Mouse (Mus musculus): ENCODE results near the gene Dag1. TPM values are rescaled to one million over a fixed set of nuclear protein-coding genes. Genes with fewer than 3 reads are reported as not detected.

Dag1 gene
- 72.2 and 83.2 TPM in 2 replicates for polyA plus RNA-seq (2015; fragmentation: Nextera tagmentation; extraction: Ambion mirVana)

GRCm38 (mm10) chr9:108263690-108264190, at the start of gene Dag1:
Gene Dag1 (minus strand): TSS chr9:108263958.

DNA sequence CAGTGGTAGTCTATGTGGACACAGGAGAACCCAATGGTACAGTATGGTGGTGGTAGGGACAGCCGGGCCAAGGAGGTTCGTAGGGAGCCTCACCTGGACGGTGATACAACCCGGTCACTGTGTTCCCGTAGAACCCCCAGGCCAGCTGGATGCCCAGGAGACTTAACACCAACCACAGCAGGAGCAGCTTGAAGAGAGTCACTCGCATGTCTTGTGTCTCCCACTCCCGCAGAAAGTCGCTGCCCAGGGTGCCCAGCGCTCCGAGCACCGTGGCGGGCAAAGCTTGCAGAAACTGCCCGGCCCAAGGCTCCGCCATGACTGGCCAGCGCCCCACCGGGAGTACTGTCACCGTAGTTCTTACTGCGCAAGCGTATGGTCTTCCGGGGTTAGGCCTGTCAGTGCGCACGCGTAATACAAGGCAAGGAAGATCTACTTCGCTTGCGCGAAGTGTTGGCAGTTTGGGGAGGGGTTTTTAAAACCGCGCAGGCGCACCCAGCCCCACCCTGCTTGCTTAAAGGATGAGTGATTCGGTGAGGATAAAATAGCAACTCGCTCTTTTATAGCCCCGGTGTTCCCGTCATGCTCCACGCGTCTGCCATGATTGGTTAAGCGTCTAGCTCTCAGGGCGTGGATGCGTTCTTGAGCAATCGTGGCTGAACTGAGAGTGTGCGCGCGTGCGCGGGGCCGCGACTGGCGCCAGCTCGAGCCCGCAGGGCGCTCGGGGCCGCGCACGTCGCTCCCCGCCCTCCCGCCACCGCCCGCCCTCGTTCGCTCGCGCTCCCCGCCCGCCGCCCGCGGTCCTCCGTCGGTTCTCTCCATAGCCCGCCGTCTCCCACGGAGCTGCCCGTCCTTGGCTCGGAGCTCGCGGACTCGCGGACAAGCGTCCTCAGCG, 42.1 kb upstream of the Dag1 start, which contains the start of the genes Rhoa and Tcta:
Gene Rhoa, plus strand, starts transcription at position 501 of the 892 bp plus-strand sequence.
Gene Tcta, minus strand, starts transcription at position 532 of the 892 bp plus-strand sequence.

GRCm38 (mm10) chr9:108296453-108297355, 32.9 kb upstream of the Dag1 start, which contains the start of gene Amt:
Gene Amt (plus strand): TSS chr9:108296853.

GRCm38 (mm10) chr9:108290016-108290750, 26.4 kb upstream of the Dag1 start, which contains the start of gene Nicn1:
Gene Nicn1 (plus strand): TSS chr9:108290429.

DNA sequence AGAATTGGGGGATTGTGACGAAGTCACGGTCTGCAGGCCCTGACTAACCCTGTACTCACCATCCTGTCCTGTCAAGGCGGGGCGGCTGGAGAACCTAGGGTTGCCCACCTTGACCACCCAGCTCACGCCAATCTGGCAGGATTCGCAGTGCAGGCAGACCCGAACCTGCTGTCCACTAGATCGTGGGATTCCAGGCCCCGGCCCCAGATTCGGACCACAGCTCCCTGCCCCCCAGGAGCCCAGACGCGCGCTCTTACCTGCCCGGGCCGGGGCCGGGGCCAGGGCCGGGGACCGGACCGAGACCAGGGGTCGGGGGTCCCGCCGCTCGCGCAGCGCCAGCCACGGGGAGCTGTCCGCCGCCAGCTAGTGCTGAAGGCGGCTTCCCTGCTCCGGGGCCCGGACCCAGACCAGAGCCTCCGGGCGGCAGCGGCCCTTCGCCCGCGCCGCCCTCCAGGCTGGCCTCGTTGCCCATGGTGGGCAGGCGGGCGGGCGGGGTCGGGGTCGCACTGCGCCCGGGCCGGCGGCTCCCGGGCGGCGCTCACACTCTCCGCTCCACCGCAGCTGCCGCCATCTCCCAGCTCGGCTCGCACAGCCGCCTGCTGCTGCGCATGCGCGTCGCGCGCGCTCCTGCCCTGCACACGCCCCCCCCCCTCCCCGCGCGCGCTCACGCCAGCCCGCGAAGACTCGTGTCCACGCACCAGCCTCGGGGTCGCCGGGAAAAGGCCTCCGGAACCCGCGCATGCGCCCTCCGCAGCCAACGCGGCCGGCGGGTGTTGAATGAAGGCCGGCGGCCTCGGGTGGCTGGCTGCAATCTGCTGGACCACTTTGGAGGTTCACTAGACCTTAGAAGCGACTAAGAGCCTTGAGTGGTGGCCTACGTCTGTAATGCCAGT, 73.7 kb downstream of the Dag1 start, which contains the start of gene Bsn:
Gene Bsn, minus strand, starts transcription at position 598 of the 893 bp plus-strand sequence.

Other genes starting within 250 kb of the Dag1 start
- 17.3 and 23.9 TPM in 2 replicates for gene Gmppb, start 214.7 kb downstream of the Dag1 start, polyA plus RNA-seq (2015; fragmentation: Nextera tagmentation; extraction: Ambion mirVana)
- gene Amigo3, start 210.8 kb downstream of the Dag1 start, polyA plus RNA-seq (2015; fragmentation: Nextera tagmentation; extraction: Ambion mirVana) = 1.7 and 2.4 TPM in 2 replicates
- gene Mst1, start 183.5 kb downstream of the Dag1 start, polyA plus RNA-seq (2015; fragmentation: Nextera tagmentation; extraction: Ambion mirVana) = 2.1 and 2.7 TPM in 2 replicates
- 16.6 and 22.3 TPM in 2 replicates for gene Rnf123, start 180.6 kb downstream of the Dag1 start, polyA plus RNA-seq (2015; fragmentation: Nextera tagmentation; extraction: Ambion mirVana)
- gene Apeh, start 169.4 kb downstream of the Dag1 start, polyA plus RNA-seq (2015; fragmentation: Nextera tagmentation; extraction: Ambion mirVana) = 43.5 and 58.7 TPM in 2 replicates
- gene Bsn, start 73.6 kb downstream of the Dag1 start, polyA plus RNA-seq (2015; fragmentation: Nextera tagmentation; extraction: Ambion mirVana) = 0.76 and 1.3 TPM in 2 replicates
- 33.2 and 37.4 TPM in 2 replicates for gene Nicn1, start 26.5 kb upstream of the Dag1 start, polyA plus RNA-seq (2015; fragmentation: Nextera tagmentation; extraction: Ambion mirVana)
- 6.1 and 6.2 TPM in 2 replicates for gene Amt, start 32.9 kb upstream of the Dag1 start, polyA plus RNA-seq (2015; fragmentation: Nextera tagmentation; extraction: Ambion mirVana)
- 326 and 429 TPM in 2 replicates for gene Rhoa, start 42.2 kb upstream of the Dag1 start, polyA plus RNA-seq (2015; fragmentation: Nextera tagmentation; extraction: Ambion mirVana)
- gene Tcta, start 42.2 kb upstream of the Dag1 start, polyA plus RNA-seq (2015; fragmentation: Nextera tagmentation; extraction: Ambion mirVana) = 62.1 and 73.8 TPM in 2 replicates
- 1,366 and 1,515 TPM in 2 replicates for gene Gpx1, start 74.9 kb upstream of the Dag1 start, polyA plus RNA-seq (2015; fragmentation: Nextera tagmentation; extraction: Ambion mirVana)
- gene Usp4, start 83.9 kb upstream of the Dag1 start, polyA plus RNA-seq (2015; fragmentation: Nextera tagmentation; extraction: Ambion mirVana) = 44.6 and 58.2 TPM in 2 replicates
- 0.16 TPM in 1 of 2 replicates, not detected in the other for gene 1700102P08Rik, start 128.8 kb upstream of the Dag1 start, polyA plus RNA-seq (2015; fragmentation: Nextera tagmentation; extraction: Ambion mirVana)
- 0.86 and 2.0 TPM in 2 replicates for gene Ccdc36, start 164.5 kb upstream of the Dag1 start, polyA plus RNA-seq (2015; fragmentation: Nextera tagmentation; extraction: Ambion mirVana)
- gene BC048562, start 172.5 kb upstream of the Dag1 start, polyA plus RNA-seq (2015; fragmentation: Nextera tagmentation; extraction: Ambion mirVana) = not detected in 2 replicates
- 34.9 and 49.0 TPM in 2 replicates for gene Ccdc71, start 196.6 kb upstream of the Dag1 start, polyA plus RNA-seq (2015; fragmentation: Nextera tagmentation; extraction: Ambion mirVana)
- 54.3 and 61.4 TPM in 2 replicates for gene Klhdc8b, start 197.6 kb upstream of the Dag1 start, polyA plus RNA-seq (2015; fragmentation: Nextera tagmentation; extraction: Ambion mirVana)
- gene Lamb2, start 215.8 kb upstream of the Dag1 start, polyA plus RNA-seq (2015; fragmentation: Nextera tagmentation; extraction: Ambion mirVana) = 31.5 and 37.7 TPM in 2 replicates
- 36.9 and 72.1 TPM in 2 replicates for gene Usp19, start 226.6 kb upstream of the Dag1 start, polyA plus RNA-seq (2015; fragmentation: Nextera tagmentation; extraction: Ambion mirVana)
- 60.1 and 86.1 TPM in 2 replicates for gene Qars, start 243.7 kb upstream of the Dag1 start, polyA plus RNA-seq (2015; fragmentation: Nextera tagmentation; extraction: Ambion mirVana)

Measured in adrenal gland, postnatal 0 days (tissue).